Mouse (Mus musculus): ENCODE results near the gene Ccpg1os. TPM values are rescaled to one million over a fixed set of nuclear protein-coding genes. Genes with fewer than 3 reads are reported as not detected.

Ccpg1os gene
- total and polyA plus RNA-seq, 3 experiments, result 5.2 to 12.6 (median 7.3) TPM

- in situ Hi-C loops (cut with MboI; ENCODE audit: low pct_ligation_motif_present, low pct_unique_long_range_greater_than_20kb, low sequenced_read_pairs), result no loop called here
- dilution Hi-C loops (cut with MboI; ENCODE audit: extremely low pct_ligation_motif_present, extremely low pct_unique_long_range_greater_than_20kb, low sequenced_read_pairs), result no loop called here
- H3K27me3 ChIP-seq (replicated peaks), result peaks cover 2% of the 10 kb centered on the region
- no peaks in the 10 kb centered on the region for H3K36me3 ChIP-seq (replicated peaks in 1 of 2; ENCODE audit: control insufficient read depth in 1 of 2, insufficient read depth in 1 of 2, low read length in 1 of 2)
- no peak for TF ChIP-seq SMC3 (IDR thresholded peaks at IDR 0.05; ENCODE audit: low read depth, low read length)
- TF ChIP-seq NELFE (IDR thresholded peaks at IDR 0.05; ENCODE audit: low read depth, low read length), result no peak
- TF ChIP-seq ZMIZ1 (IDR thresholded peaks at IDR 0.05; ENCODE audit: low read depth, low read length), result no peak
- TF ChIP-seq BHLHE40 (IDR thresholded peaks at IDR 0.05; ENCODE audit: low read depth, low read length), result no peak
- TF ChIP-seq ETS1 (conservative IDR thresholded peaks at IDR 0.05; ENCODE audit: low read depth, low read length), result no peak
- no peak for TF ChIP-seq USF1 (IDR thresholded peaks at IDR 0.05; ENCODE audit: low read depth, low read length)
- TF ChIP-seq MAX (IDR thresholded peaks at IDR 0.05; ENCODE audit: low read length), result no peak
- no peak for TF ChIP-seq ZNF384 (IDR thresholded peaks at IDR 0.05; ENCODE audit: low read depth, low read length)
- TF ChIP-seq EP300 (IDR thresholded peaks at IDR 0.05; ENCODE audit: low read length), result no peak
- TF ChIP-seq RCOR1 (conservative IDR thresholded peaks at IDR 0.05; ENCODE audit: low read depth, low read length), result no peak
- TF ChIP-seq CTCF (conservative IDR thresholded peaks at IDR 0.05 in 1 of 2, IDR thresholded peaks at IDR 0.05 in 1 of 2; ENCODE audit: low read depth in 2 of 2, low read length in 2 of 2), result no peak
- no peak for TF ChIP-seq IRF4 (IDR thresholded peaks at IDR 0.05; ENCODE audit: low read depth, low read length)
- no peak for TF ChIP-seq TCF12 (IDR thresholded peaks at IDR 0.05; ENCODE audit: low read depth, low read length)
- no peak for TF ChIP-seq MEF2A (IDR thresholded peaks at IDR 0.05; ENCODE audit: borderline replicate concordance, low read depth, low read length)
- no peak for TF ChIP-seq USF2 (conservative IDR thresholded peaks at IDR 0.05; ENCODE audit: low read depth, low read length)
- no peak overlapping the region for H3K4me3 ChIP-seq (replicated peaks in 1 of 3; ENCODE audit: low read depth in 2 of 3, low read length in 2 of 3, poor library complexity in 1 of 3)
- peaks cover 3 to 23% of the 10 kb centered on the region in 2 experiments; a peak in 3 of 4 replicates for H3K4me1 ChIP-seq (ENCODE audit: control insufficient read depth in 1 of 2, insufficient read depth in 2 of 2)
- H3K4me2 ChIP-seq (ENCODE audit: insufficient read depth, low read depth, poor library complexity, severe bottlenecking), result no peak overlapping the region
- H3K79me2 ChIP-seq (replicated peaks; ENCODE audit: control insufficient read depth, extremely low read depth, insufficient read depth, poor library complexity, severe bottlenecking), result no peaks in the 10 kb centered on the region; the same call in 1 of the 2 replicates
- no peak overlapping the region for H3K9ac ChIP-seq (ENCODE audit: insufficient read depth, low read depth)
- no peaks in the 10 kb centered on the region for H3K9me3 ChIP-seq (replicated peaks; ENCODE audit: low read length)
- no peak overlapping the region for H3K27ac ChIP-seq (ENCODE audit: insufficient read depth, low read depth)
- DNase-seq (ENCODE audit: extremely low read depth), result no peak
Measured at GRCm38 (mm10) chr9:72988706-72989105, 3.5 kb upstream of the Ccpg1os start.

- H3K27ac ChIP-seq (ENCODE audit: insufficient read depth, low read depth), result no peak overlapping the region
- H3K27me3 ChIP-seq (replicated peaks), result peaks cover 2% of the 10 kb centered on the region
- in situ Hi-C loops (cut with MboI; ENCODE audit: low pct_ligation_motif_present, low pct_unique_long_range_greater_than_20kb, low sequenced_read_pairs), result no loop called here
- no peaks in the 10 kb centered on the region for H3K36me3 ChIP-seq (replicated peaks in 1 of 2; ENCODE audit: control insufficient read depth in 1 of 2, insufficient read depth in 1 of 2, low read length in 1 of 2)
- no peak overlapping the region for H3K9ac ChIP-seq (ENCODE audit: insufficient read depth, low read depth)
- no peaks in the 10 kb centered on the region; the same call in 1 of the 2 replicates for H3K79me2 ChIP-seq (replicated peaks; ENCODE audit: control insufficient read depth, extremely low read depth, insufficient read depth, poor library complexity, severe bottlenecking)
- dilution Hi-C loops (cut with MboI; ENCODE audit: extremely low pct_ligation_motif_present, extremely low pct_unique_long_range_greater_than_20kb, low sequenced_read_pairs), result no loop called here
- peaks cover 3 to 23% of the 10 kb centered on the region in 2 experiments; a peak in 3 of 4 replicates for H3K4me1 ChIP-seq (ENCODE audit: control insufficient read depth in 1 of 2, insufficient read depth in 2 of 2)
- H3K4me3 ChIP-seq (replicated peaks in 1 of 3; ENCODE audit: low read depth in 2 of 3, low read length in 2 of 3, poor library complexity in 1 of 3), result no peak overlapping the region
- DNase-seq (ENCODE audit: extremely low read depth), result no peak
- peak; percentile 75 for TF ChIP-seq ZNF384 (IDR thresholded peaks at IDR 0.05; ENCODE audit: low read depth, low read length)
- no peak for TF ChIP-seq USF2 (conservative IDR thresholded peaks at IDR 0.05; ENCODE audit: low read depth, low read length)
- no peaks in the 10 kb centered on the region for H3K9me3 ChIP-seq (replicated peaks; ENCODE audit: low read length)
- H3K4me2 ChIP-seq (ENCODE audit: insufficient read depth, low read depth, poor library complexity, severe bottlenecking), result peak overlapping the region; percentile 29; the same call in 1 of the 2 replicates
Measured at GRCm38 (mm10) chr9:72987703-72988102, 2.5 kb upstream of the Ccpg1os start.

Data from CH12.LX (cell line).